Mouse (Mus musculus): ENCODE data around the gene Gzmg.

DNA sequence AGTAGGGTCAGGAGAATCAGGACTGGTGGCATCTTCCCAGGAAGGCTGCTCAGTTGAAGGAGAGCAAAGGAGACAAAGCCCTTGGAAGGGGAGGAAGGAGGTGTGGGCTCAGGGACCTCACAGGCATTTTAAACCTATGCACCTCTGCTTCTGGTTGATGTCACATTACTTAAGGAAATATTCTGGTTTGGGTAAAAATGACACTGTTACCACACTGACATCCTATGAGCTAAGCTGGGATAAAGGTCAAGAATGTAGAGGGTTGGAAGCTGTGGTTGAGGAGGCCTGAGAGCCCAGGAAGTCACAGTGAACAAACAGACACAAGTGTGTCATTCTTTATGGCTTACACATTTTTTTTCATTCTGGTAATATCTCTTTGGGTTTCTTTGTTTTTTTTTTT, 38.9 kb downstream of the Gzmg start, which contains the start of gene Gzme:
- no peak for TF ChIP-seq CTCF (IDR thresholded peaks at IDR 0.05; ENCODE audit: low read depth, low read length)
- no peak for TF ChIP-seq TAL1 (conservative IDR thresholded peaks at IDR 0.05; ENCODE audit: low read depth, low read length)
